Mouse (Mus musculus) retina, postnatal 7 days (tissue): ENCODE results near the gene Naip5.
"Not testable (repeated sequence)": the region's sequence is repeated elsewhere in the genome, so short reads cannot be mapped to it uniquely, and the experiment has no call there.

Source experiments
- DNase-seq: peaks from one replicate; pipeline ENCODE4 v3.0.0-alpha.2; 2012; ENCODE audit warnings: low read depth, low spot score

Gene Naip5

DNA sequence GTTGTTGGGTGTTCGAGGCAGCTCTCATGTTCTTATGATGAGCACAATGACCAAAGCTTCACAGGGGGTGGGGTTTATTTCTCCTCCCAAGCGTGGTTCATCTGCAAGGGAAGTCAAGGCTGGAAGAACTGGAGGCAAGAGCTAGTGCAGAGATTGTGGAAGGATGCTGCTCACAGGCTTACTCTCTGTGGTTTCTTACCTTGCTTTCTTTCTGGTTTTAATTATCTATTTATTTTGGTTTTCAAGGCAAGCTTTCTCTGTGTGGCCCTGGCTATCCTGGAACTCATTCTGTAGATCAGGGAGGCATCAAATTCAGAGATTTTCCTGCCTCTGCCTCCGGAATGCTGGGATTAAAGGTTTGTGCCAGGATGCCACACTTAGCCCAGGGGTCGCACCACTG lies at the start of gene Naip5:
TSS of gene Naip5 (minus strand) at position 101 of the 400 bp plus-strand sequence.
- DNase-seq, result not testable (repeated sequence)

DNA sequence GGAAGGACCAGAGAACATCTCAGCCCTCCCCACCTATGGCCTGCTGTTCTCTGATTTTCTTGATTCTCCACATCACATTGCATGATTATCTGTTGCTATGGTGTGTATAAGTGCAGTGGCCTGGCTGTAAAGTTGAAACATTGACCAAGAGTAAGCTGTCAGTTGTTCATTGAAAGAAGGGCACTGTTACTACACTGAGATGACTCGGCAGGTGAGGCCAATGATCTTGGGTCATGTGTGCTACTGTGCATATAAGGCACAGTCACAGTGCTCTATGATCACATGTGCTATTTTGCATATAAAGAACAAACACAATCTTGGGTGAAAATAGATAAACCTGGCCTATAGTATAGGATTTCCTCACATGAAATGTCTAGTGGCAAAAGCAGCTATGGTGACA lies 38.5 kb upstream of the Naip5 start:
- DNase-seq, result no peak

DNA sequence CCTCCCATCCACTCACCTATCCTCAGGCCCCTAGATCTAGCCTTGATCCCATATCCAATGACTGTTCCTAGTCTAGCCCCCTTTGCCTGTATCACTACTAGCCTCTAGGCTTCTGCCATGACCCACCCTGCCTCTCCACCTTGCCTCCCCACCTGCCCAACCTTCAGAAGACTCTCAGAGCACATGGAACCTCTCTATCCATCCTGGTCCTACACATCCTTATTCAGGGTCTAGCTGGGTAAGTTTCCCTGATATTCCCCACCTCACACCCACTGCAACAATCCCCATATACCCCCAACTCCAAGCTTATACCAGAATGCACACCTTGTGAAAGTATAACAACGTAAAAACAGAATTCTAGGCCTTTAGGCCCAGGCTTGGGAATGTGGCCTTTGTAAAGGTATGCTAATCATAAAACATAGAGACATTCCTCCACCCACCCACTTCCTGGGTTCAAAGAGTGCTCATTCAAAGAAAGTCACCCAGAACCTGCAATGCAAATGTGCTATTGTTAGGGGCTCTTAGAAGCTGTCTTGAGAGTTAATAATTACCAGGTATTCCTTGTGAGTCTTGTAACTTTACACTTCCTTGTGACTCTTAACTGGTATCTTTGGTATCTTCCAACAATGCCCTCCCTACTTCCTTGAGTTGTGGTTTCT lies 25.5 kb upstream of the Naip5 start:
- DNase-seq, result not testable (repeated sequence)

DNA sequence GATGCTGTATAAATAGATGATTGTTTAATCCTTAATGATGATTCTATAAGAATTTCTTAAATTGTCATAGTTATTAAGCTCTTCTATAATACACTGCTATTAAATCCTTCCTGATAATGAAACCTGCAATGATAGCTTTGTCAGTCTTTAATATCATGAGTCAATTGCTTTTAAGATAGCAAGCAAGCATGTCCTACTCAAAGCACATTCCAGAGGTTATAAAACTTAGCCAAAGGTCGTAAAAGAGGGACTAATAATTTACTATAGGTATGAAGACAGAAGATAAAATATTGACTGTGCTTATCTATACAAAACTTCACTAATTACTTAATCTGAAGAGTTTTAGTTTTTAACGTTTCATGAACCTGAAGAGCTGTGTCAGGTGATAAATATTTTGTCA lies 10.9 kb upstream of the Naip5 start:
- not testable (repeated sequence) for DNase-seq

DNA sequence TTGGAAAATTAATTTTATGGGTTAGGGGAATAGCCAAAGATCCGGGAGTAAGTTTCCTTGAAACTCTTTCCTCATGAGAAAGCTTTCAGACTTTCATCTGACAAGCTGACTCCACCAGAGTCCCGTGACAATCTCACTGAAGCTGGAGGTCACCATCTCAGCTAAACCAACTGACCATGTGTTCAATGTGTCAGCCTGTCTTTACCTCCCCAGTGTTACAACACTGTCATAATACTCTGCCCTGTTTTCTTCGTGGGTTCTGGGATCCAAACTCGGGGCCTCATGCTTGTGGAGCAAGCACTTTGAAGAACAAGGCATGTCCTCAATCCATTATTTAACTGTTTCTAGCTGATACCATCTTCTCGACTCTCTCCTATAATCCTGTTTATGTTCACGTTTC lies 9.8 kb upstream of the Naip5 start:
- not testable (repeated sequence) for DNase-seq

DNA sequence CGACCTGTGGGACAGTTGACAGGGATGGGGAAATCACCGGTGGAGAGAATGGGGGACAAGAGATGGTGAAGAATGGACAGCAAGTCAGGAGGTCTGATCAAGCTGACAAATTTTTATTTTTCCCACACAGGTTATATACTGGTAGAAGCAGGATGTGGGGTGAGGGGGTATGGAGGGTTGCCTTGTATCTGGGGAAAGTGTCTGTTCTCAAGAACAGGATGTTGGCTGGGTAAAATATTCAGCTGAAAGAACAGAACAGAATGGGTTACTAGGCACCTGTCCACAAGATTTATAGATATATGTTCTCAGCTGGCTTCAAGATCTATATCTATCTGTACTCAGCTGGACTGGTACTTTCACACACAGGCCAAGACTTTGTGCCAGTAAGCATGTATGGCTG lies 5.8 kb upstream of the Naip5 start:
- not testable (repeated sequence) for DNase-seq

DNA sequence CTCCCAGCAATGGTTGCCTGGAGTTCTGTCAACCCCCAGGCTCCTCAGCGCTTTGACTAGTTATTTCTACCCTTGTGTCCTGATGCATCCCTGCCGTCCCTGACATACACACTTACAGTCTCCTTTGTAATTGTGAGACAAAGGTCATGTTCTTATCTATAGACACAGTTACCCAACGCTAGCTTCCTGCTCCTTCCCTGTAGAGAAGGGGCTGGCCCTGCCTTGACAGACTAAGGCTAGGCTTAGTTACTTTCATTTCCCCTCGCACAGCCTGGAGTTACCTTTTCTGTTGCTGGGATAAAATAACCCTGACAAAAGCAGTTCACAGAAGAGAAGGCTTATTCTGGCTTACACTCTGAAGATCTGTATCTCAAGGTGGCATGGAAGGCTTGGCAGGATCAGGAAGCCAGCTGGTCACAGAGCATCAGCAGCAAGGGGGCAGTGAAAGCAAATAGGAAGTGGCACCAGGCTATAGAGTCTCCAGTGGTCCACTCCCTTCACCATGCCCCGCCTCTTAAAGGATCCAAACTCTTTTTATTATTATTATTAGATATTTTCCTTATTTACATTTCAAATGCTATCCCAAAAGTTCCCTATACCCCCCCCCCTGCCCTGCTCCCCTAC lies 885 bp upstream of the Naip5 start:
- DNase-seq, result not testable (repeated sequence)

DNA sequence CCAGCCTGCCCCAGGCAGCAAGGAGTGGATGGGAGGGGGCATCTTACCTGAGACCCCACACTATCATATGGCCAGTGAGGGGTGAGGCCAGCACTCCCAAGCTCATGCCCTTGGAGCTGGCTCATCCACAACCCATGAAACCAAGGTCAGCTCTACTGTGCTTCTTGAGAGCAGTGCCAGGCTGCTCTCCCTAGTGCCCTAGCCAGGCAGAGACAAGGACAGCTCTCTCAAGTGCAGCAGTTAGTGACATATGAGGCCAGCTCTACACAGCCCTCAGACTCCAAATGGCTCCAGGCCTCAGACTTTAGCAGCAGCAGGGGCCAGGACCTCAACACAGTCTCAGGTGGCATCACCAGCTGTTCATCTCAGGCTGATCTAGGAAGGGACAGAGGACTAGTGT lies 2.4 kb downstream of the Naip5 start:
- DNase-seq, result no peak

DNA sequence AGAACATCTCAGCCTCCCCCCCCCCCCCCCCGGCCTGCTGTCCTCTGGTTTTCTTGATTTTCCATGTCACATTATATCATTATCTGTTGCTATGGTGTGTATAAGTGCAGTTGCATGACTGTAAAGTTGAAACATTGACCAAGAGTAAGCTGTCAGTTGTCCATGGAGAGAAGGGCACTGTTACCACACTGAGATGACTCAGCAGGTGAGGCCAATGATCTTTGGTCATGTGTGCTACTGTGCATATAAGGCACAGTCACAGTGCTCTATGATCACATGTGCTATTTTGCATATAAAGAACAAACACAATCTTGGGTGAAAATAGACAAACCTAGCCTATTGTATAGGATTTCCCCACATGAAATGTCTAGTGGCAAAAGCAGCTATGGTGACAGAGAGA lies 32.4 kb downstream of the Naip5 start:
- DNase-seq, result not testable (repeated sequence)

DNA sequence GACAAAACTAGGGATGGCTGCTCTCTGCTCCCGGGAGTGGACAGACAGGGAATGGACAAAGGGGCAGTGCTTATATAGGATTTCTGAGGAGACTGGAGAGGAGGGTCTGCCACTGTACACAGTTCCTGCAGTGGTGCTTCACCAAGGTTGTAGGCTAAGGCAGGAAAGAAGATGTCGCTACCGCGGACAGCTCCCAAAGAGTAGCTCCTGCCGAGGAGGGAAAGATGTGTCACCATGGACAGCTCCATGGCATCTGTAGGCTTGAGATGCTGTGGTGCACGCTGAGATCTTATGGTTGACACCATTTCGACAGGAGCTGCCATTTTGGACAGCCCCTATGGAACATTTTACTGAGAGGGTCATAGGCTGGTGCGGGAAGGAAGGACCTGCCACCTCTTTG lies 35.6 kb downstream of the Naip5 start:
- no peak for DNase-seq

DNA sequence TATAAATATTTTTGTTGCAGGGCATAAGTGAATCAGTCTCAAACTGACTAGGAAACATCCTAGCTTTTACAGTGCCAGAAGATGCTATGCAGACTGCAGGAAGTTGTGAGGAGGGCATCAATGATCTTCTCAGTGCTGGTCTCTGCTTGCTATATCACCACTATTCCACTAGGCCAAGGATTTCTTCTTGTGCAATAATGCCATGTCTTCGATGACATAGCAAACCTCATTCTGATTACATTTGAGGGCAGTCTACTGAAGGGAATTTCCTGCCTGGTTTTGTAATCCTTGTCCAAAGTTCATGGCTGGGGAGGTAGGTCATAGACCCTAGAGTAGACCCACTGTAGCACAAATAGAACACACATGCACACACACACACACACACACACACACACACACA lies 42.8 kb downstream of the Naip5 start:
- DNase-seq, result no peak

DNA sequence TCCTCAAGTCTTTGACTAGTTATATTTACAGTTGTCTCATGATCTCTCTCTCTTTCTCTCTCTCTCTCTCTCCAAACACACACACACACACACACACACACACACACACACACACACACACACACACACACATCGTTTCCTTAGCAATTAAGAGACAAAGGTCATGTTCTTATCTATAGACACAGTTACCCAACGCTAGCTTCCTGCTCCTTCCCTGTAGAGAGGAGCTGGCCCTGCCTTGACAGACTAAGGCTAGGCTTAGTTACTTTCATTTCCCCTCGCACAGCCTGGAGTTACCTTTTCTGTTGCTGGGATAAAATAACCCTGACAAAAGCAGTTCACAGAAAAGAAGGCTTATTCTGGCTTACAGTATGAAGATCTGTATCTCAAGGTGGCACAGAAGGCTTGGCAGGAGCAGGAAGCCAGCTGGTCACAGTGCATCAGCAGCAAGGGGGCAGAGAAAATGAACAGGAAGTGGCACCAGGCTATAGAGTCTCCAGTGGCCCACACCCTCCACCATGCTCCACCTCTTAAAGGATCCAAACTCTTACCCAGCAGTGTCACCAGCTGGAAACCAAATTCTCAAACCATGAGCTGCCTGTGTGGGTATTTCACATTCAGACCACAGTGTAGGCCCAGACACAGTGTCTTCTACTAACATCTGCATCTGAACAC lies 44.3 kb downstream of the Naip5 start, which contains the start of gene Naip2:
TSS of gene Naip2 (minus strand) at position 434 of the 675 bp plus-strand sequence.
- not testable (repeated sequence) for DNase-seq

DNA sequence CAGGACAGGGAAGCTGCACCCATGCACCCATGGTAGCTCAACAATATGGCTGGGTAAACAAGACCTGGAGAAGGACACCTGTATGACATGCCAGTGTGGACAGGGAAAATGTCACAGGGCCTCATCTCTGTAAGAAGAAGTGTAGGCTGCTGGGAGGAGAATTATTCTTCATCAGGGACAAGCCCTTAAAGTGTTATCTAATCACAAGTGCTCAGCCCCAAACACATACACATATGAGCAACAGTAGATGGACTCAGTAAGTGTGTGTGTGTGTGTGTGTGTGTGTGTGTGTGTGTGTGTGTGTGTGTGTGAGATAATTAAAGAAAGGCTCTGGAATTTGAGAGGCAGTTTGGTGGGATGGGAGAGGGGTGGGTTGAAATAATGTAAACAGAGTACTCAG lies 45.3 kb downstream of the Naip5 start:
- DNase-seq, result no peak

DNA sequence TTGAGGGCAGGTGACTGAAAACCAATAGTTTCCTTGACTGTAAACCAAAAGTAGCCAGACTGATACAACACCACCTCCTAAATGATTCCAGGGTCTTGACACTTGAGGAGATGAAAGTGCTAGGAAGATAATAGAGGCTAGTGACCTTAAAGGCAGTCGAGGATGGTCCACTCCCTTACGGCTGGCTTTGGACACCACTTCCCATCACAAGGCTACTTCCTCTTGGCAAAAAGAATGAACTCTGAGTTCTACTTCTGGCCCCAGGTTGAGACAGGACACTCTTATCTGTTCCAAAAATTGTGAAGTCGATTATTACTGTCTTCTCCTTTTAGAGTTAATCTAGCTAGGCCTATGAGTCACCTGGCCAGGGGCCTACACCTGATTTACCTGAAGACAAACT lies 50.7 kb downstream of the Naip5 start:
- DNase-seq, result no peak

DNA sequence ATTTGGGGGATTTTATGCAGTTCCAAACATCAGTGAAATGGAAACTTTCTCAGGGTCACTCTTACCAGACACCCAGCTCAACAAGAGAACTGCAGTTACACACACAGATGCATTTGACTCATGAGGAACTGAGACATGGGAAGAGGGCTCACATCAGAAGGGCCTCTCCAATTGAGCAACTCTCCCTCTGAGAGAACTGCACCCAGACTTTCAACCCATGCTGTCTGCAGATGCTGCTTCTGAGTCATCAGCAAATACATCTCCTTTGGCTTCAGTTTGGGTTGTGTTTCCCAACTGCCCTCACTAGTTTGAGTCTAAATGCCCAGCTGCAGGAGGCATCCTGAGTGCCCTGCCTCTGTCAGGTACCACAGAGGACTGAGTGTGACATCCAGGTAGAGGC lies 63.0 kb downstream of the Naip5 start:
- not testable (repeated sequence) for DNase-seq

DNA sequence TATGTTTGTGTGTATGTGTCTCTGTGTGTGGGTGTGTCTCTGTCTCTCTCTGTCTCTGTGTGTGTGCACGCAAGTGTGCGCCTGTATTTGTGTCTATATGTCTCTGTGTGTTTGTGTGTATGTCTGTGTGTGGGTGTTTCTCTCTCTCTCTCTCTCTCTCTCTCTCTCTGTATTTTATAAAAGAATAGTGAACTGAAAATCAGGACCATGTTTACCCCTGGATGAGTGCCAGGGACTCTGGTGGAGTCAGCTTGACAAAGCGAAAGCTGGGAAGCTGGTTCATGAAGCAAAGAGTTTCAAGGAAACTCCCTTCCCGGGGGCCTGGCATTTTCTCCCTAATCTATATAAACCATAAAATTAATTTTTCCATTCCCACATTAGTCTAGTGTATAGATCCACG lies 71.8 kb downstream of the Naip5 start:
- not testable (repeated sequence) for DNase-seq

DNA sequence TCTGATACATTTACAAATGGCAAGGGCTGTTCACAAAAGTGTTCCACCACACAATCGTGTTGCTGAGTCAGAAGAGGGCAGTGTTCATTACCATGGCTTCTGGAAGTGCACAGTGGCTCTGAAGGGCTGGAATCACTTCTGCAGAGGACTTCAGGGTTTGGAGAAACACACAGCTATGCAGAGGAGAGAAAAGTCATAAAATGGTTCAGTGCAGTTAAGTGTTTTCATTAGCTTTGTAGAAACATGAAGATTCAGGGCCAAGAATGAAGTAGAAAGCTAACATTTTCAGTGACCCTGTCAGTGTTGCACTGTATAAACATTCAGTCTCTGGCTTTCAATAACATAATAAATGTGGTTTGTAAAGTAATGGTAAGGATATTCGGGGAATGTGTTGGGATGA lies 79.7 kb downstream of the Naip5 start:
- DNase-seq, result not testable (repeated sequence)

DNA sequence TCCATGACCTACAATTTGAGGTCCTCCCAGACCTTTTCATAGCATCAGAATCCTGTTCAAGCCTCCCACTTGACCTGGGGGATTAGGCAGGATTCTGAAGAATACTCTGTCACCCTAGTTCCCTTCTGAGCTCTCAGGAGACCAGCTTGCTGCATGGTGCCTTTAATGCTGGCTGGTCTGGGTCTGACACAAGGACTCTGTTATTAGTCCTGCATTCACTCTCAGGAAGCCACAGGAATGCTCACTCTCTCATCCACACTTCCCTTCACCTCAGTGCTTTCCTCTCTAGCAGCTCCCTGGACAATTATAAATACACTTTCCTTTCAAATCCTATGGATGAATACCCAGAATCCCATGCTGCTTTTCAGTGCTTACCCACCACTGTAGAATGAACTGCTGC lies 83.7 kb downstream of the Naip5 start:
- not testable (repeated sequence) for DNase-seq
